Mouse (Mus musculus) hindbrain, postnatal 0 days (tissue): ENCODE data around the gene Pde4d. TPM values are rescaled to one million over a fixed set of nuclear protein-coding genes. Genes with fewer than 3 reads are reported as not detected.

ENCODE experiments used
- ATAC-seq: fragments of 200-750 bp; cut with Nextera tagmentation; 2 replicates; pipeline ENCODE4 v1.8.0; 2017; ENCODE audit warnings: mild to moderate bottlenecking, moderate TSS enrichment, moderate library complexity
- DNase-seq: peaks from one replicate; pipeline ENCODE4 v3.0.0-alpha.2; 2015; ENCODE audit warnings: low spot score
- H3K27ac ChIP-seq: fragments of 300-500 bp; sonication (generic); 2 replicates; pipeline ENCODE4 v1.5.1; 2014; ENCODE audit warnings: mild to moderate bottlenecking
- H3K27me3 ChIP-seq: fragments of 300-500 bp; sonication (generic); 2 replicates; pipeline ENCODE4 v1.6.1; 2014; ENCODE audit warnings: low read length, mixed read lengths; ENCODE audit not compliant: insufficient read depth
- H3K36me3 ChIP-seq: fragments of 300-500 bp; sonication (generic); 2 replicates; pipeline ENCODE4 v1.6.1; 2014; ENCODE audit warnings: low read length, mixed read lengths; ENCODE audit not compliant: insufficient read depth
- H3K4me1 ChIP-seq: fragments of 300-500 bp; sonication (generic); 2 replicates; pipeline ENCODE4 v1.6.1; 2014; ENCODE audit warnings: antibody characterized with exemption, low read length, mixed read lengths; ENCODE audit not compliant: insufficient read depth
- H3K4me2 ChIP-seq: fragments of 300-500 bp; sonication (generic); 2 replicates; pipeline ENCODE4 v1.6.1; 2014; ENCODE audit warnings: low read depth, mild to moderate bottlenecking, low read length, moderate library complexity, mixed read lengths
- H3K4me3 ChIP-seq: fragments of 300-500 bp; sonication (generic); 2 replicates; pipeline ENCODE4 v1.5.1; 2014; ENCODE audit warnings: low read length
- H3K9ac ChIP-seq: fragments of 300-500 bp; sonication (generic); replicated peaks from 2 replicates; pipeline ENCODE4 v1.6.1; 2014; ENCODE audit warnings: mild to moderate bottlenecking, low read length, moderate library complexity, mixed read lengths
- H3K9me3 ChIP-seq: fragments of 300-500 bp; sonication (generic); 2 replicates; pipeline ENCODE4 v1.6.1; 2016; ENCODE audit warnings: low read length, mixed read lengths
- CTCF ChIP-seq: IDR thresholded peaks from 2 replicates; pipeline ENCODE4 v1.5.1; 2016; ENCODE audit warnings: antibody characterized with exemption, control low read depth, low read depth
- WGBS: fragments of 180-500 bp; shearing (Covaris S2); extraction: QIAGEN DNeasy Blood & Tissue Kit; methylation state at CpG from one replicate; pipeline ENCODE4 v1.1.7; 2014; 5-methylcytosine and 5-hydroxymethylcytosine counted together
- polyA plus RNA-seq: library from polyadenylated mRNA; unstranded; fragments of >200 nt; fragmentation: Nextera tagmentation; extraction: Ambion mirVana; gene quantifications from 2 replicates; pipeline ENCODE4 v1.2.1, GENCODE M21; 2015
- total RNA-seq: library from RNA; depleted of rRNA; stranded (reverse); fragments of >200 nt; gene quantifications from 2 replicates; pipeline ENCODE4 v1.2.3, GENCODE M21; 2014

The Pde4d gene
- total and polyA plus RNA-seq, 2 experiments from 2014 or later, result 19.3 to 77.1 TPM

GRCm38 (mm10) chr13:108498773-108499313 is 49.1 kb downstream of the Pde4d start:
- TF ChIP-seq CTCF, result no peak
- no peak overlapping the region for H3K4me3 ChIP-seq
- H3K9me3 ChIP-seq, result no peaks in the 10 kb centered on the region
- H3K27me3 ChIP-seq, result no peaks in the 10 kb centered on the region
- ATAC-seq, result no peak
- WGBS, result 53% methylated on average over 9 of the region's 9 CpGs
- no peak overlapping the region for H3K9ac ChIP-seq
- no peak overlapping the region for H3K27ac ChIP-seq
- H3K36me3 ChIP-seq, result no peaks in the 10 kb centered on the region
- no peaks in the 10 kb centered on the region for H3K4me1 ChIP-seq
- H3K4me2 ChIP-seq, result peak overlapping the region; percentile 26
- no peak for DNase-seq

- no peak for TF ChIP-seq CTCF
- DNase-seq, result no peak
- Histone ChIP-seq H3K4me2 (no peak overlapping the region), H3K27ac (no peak overlapping the region), H3K4me3 (no peak overlapping the region), H3K27me3 (no peaks in the 10 kb centered on the region), H3K9me3 (no peaks in the 10 kb centered on the region), H3K36me3 (no peaks in the 10 kb centered on the region), H3K4me1 (no peaks in the 10 kb centered on the region), H3K9ac (no peak overlapping the region)
- no peak for ATAC-seq
- WGBS, result 68% methylated on average over 1 of the region's 1 CpGs
Observed at GRCm38 (mm10) chr13:108501386-108501785, 51.6 kb downstream of the Pde4d start.

- no peak for DNase-seq
Observed at GRCm38 (mm10) chr13:108524548-108524947, 74.8 kb downstream of the Pde4d start.

GRCm38 (mm10) chr13:108524969-108525368 is 75.2 kb downstream of the Pde4d start:
- WGBS, result 79% methylated on average over 6 of the region's 6 CpGs
- TF ChIP-seq CTCF, result no peak
- H3K9ac ChIP-seq, result no peak overlapping the region
- DNase-seq, result no peak
- H3K4me1 ChIP-seq, result no peaks in the 10 kb centered on the region
- no peaks in the 10 kb centered on the region for H3K9me3 ChIP-seq
- H3K36me3 ChIP-seq, result no peaks in the 10 kb centered on the region
- H3K27me3 ChIP-seq, result no peaks in the 10 kb centered on the region
- no peak overlapping the region for H3K4me3 ChIP-seq
- no peak overlapping the region for H3K4me2 ChIP-seq
- no peak for ATAC-seq
- no peak overlapping the region for H3K27ac ChIP-seq

More at GRCm38 (mm10) chr13:108524548-108524947, 74.8 kb downstream of the Pde4d start:
- Histone ChIP-seq H3K27ac (no peak overlapping the region), H3K9ac (no peak overlapping the region), H3K36me3 (no peaks in the 10 kb centered on the region), H3K4me2 (no peak overlapping the region), H3K9me3 (no peaks in the 10 kb centered on the region), H3K4me1 (no peaks in the 10 kb centered on the region), H3K4me3 (no peak overlapping the region), H3K27me3 (no peaks in the 10 kb centered on the region)
- WGBS, result 40% methylated on average over 4 of the region's 4 CpGs
- ATAC-seq, result no peak
- no peak for TF ChIP-seq CTCF

GRCm38 (mm10) chr13:108526258-108527007 is 76.7 kb downstream of the Pde4d start:
- Histone ChIP-seq H3K9me3 (no peaks in the 10 kb centered on the region), H3K27me3 (no peaks in the 10 kb centered on the region), H3K9ac (no peak overlapping the region), H3K36me3 (no peaks in the 10 kb centered on the region), H3K4me3 (no peak overlapping the region), H3K27ac (no peak overlapping the region), H3K4me2 (no peak overlapping the region), H3K4me1 (no peaks in the 10 kb centered on the region)
- no peak for TF ChIP-seq CTCF
- DNase-seq, result no peak
- ATAC-seq, result no peak
- 49% methylated on average over 13 of the region's 13 CpGs for WGBS

GRCm38 (mm10) chr13:108527090-108527770 is 77.5 kb downstream of the Pde4d start:
- H3K4me1 ChIP-seq, result no peaks in the 10 kb centered on the region
- no peak for TF ChIP-seq CTCF
- H3K27ac ChIP-seq, result no peak overlapping the region
- ATAC-seq, result no peak
- H3K9ac ChIP-seq, result no peak overlapping the region
- DNase-seq, result no peak
- WGBS, result 89% methylated on average over 7 of the region's 7 CpGs
- no peak overlapping the region for H3K4me2 ChIP-seq
- H3K4me3 ChIP-seq, result no peak overlapping the region
- H3K27me3 ChIP-seq, result no peaks in the 10 kb centered on the region
- no peaks in the 10 kb centered on the region for H3K9me3 ChIP-seq
- no peaks in the 10 kb centered on the region for H3K36me3 ChIP-seq
